Mouse (Mus musculus) urinary bladder, postnatal 25 days (tissue): ENCODE data around the gene Osbpl11.
"Not testable (repeated sequence)": the region's sequence is repeated elsewhere in the genome, so short reads cannot be mapped to it uniquely, and the experiment has no call there.

Experiments used
- DNase-seq: peaks from one replicate; pipeline ENCODE4 v3.0.0; 2022; ENCODE audit warnings: low spot score

The Osbpl11 gene

DNA sequence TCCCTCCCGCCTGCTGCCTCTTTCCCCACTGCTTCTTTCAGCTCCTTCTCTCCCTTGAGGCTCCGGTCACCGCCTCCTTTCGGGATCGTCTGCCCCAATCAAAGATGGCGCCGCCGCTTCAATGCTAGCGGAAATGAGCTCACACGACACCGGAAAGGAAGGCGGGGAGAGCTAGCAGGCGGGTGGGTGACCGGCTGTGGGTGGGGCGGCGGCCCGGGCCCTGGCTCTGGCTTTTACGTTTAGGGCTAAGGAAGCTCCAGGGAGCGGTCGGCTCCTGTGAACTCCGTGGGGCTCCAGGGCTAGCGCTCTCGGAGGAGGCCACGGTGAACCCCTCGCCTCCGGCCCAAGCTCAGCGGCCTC, at the start of gene Osbpl11:
TSS of gene Osbpl11 (plus strand) at position 171 of the 360 bp plus-strand sequence.
- peak; percentile 95 for DNase-seq

- DNase-seq = no peak
Observed at GRCm38 (mm10) chr16:33135167-33135566, 49.7 kb upstream of the Osbpl11 start.

DNA sequence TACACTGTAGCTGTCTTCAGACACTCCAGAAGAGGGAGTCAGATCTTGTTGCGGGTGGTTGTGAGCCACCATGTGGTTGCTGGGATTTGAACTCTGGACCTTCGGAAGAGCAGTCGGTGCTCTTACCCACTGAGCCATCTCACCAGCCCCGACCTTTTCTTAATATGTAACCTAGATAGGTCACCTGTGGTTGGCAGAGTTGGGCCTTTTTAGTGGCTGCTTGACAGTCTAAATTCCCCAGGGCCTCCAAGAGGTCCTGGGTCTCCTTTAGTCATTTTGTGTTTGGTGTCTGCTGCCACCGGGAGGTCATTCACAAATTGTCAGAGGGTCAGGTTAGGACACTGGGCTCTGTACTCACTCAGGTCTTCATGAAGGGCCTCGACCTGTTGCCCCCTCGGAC, 45.8 kb upstream of the Osbpl11 start:
- not testable (repeated sequence) for DNase-seq

DNA sequence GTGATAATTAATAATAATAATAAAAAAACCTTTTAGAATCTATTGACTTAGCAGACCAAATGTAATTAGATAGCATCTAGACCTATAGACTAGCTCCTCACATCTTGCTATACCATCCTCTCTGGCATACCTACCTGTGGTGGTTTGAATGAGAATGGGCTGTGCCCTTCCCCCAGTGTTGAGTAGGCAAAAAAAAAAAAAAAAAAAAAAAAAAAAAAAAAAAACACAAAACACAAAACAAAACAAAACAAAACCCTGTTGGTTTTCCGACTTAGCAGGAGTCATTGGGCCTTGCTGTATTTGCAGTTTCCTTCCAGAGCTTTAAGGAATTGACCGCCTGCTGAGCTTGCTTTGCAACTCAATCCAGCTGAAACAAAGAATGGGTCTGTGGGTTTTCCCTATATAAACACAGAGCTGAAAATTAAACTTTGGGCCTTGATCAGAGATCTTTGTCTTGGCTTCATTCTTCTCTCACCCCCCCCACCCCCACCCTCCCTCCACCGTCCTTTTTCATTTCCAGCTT, 43.1 kb upstream of the Osbpl11 start:
- DNase-seq = no peak

- DNase-seq = no peak
Observed at GRCm38 (mm10) chr16:33143452-33143851, 41.4 kb upstream of the Osbpl11 start.

- DNase-seq = no peak
Observed at GRCm38 (mm10) chr16:33146185-33146584, 38.7 kb upstream of the Osbpl11 start.

DNA sequence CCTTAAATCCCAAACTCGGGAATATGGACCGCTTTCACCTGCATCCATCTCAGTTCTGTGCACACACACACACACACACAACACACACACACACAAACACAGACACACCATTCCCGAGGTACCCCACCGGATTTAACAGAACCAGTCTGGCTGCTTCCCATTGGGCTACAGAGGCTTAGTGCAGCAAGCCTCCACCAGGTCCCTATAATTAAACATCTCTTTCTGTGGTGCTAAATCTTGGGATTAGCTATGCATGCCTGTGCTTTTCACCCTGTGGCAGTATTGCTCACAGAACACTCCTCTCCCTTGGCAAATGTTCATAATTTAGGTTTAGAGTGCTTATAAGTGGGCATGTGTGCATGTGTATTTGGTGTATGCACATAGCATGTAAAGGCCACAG, 36.7 kb upstream of the Osbpl11 start:
- no peak for DNase-seq

DNA sequence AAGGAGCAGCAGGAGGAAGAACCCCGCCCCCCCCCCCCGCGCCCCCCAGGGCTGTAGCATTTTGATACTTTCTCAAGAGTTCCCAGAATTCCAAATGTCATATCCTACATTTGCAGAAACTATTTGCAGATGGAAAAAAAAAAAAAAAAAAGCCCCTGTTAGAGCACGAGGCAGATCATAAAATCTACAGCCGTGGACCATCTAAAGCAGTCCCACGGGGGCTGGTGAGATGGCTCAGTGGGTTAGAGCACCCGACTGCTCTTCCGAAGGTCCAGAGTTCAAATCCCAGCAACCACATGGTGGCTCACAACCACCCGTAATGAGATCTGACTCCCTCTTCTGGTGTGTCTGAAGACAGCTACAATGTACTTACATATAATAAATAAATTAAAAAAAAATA, 34.0 kb upstream of the Osbpl11 start:
- DNase-seq = not testable (repeated sequence)

- DNase-seq = no peak
Observed at GRCm38 (mm10) chr16:33151558-33151957, 33.3 kb upstream of the Osbpl11 start.

GRCm38 (mm10) chr16:33154992-33155391, 29.9 kb upstream of the Osbpl11 start:
- DNase-seq = no peak

- DNase-seq = no peak
Observed at GRCm38 (mm10) chr16:33158006-33158405, 26.9 kb upstream of the Osbpl11 start.

DNA sequence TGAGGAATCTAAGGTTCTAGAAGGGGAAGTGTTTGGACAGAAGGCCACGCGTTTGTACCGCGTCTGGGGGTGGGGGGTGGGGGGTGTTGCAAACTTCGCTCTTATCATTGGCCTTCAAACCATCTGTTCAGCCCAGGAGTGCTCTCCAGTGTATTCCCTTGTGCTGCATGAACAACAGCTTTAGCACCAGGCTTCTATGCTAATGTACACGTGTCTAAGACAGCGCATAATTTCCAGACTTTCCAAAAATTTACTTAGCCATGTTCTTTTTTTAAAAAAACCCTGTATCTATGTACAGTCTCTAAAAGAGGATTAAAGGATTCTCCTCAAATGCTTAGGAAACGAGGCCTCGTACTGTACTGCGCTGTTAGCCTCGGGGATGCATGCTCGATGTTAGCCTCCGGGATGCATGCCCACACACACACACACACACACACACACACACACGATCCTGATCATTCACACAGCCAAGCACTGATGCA, 26.2 kb upstream of the Osbpl11 start:
- DNase-seq = no peak

GRCm38 (mm10) chr16:33159363-33159762, 25.5 kb upstream of the Osbpl11 start:
- DNase-seq = no peak

DNA sequence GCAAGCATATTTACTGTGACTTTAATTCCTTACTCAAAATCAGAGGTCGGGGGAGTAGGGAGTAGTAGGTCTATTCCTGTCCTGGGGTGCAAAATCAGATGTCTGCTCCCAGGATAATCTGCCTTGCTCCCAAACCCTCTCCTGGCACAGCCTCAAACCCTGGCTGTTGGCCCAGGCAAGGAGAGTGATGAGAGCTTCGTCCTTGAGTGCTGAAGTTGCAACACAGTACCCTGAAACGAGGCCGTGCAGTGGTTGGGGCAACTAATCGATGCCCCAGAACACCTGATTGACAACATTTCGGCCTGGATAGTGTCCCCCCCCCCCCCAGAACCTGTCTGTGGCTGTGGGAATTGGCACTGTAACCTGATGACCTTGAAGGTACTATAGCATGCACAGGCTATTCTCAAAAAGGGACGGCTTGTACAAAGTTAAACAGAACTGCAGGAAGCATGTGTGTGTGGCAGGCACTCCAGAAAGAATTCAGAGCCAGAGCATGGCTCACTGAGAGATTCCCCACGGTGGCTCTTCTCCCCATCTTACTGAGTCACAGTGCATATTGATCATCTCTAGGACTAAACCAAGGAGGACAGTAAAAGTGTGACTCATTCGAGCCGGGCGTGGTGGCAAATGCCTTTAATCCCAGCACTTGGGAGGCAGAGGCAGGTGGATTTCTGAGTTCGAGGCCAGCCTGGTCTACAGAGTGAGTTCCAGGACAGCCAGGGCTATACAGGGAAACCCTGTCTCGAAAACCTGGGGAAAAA, 21.4 kb upstream of the Osbpl11 start:
- DNase-seq = no peak

DNA sequence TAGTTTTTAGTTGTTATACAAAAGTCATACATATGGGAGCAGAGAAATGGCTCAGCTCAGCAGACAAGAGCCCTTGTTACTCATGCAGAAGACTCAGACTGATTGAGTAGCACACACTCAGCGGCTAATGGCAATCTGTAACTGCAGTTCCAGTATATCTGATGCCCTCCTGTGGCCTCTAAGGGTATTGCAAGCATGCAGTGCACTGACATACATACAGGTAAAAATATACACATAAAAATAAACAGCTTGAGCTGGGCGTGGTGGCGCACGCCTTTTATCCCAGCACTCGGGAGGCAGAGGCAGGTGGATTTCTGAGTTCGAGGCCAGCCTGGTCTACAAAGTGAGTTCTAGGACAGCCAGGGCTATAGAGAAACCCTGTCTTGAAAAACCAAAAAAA, 18.6 kb upstream of the Osbpl11 start:
- DNase-seq = not testable (repeated sequence)

DNA sequence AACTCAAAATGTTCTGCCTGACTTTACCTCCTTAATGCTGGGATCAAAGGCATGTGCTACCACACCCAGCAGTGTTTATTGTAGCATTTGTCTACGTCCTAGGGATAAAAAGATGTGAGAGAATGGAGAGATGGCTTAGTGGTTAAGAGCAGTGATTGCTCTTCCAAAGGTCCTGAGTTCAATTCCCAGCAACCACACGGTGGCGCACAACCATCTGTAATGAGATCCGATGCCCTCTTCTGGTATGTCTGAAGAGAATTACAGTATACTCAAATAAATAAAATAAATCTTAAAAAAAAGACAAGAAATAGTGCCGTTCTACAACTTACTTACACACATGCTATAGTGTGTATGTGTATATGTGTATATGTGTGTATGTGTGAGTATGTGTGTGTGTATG, 17.3 kb upstream of the Osbpl11 start:
- no peak for DNase-seq

GRCm38 (mm10) chr16:33169471-33170034, 15.3 kb upstream of the Osbpl11 start:
- DNase-seq = no peak

- no peak for DNase-seq
Observed at GRCm38 (mm10) chr16:33170716-33171587, 13.9 kb upstream of the Osbpl11 start.

DNA sequence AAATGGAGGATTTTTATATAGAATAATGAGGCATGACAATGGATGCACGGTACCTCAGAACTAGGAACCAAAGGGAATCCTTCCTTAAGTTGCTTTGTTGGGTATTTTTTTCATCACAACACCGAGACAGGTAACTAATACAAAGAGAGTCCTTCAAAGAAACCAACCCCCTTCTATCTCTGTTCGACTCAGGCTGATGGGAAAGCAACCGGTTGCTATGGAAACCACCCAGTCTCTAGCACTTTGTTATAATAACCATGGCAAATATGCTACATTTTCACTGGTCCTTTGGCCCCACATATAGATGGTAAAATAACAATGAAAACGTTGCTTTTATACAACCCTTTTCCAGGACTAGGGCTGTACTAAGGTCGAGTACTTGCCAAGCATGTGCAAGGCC, 13.1 kb upstream of the Osbpl11 start:
- no peak for DNase-seq

- no peak for DNase-seq
Observed at GRCm38 (mm10) chr16:33173151-33173550, 11.7 kb upstream of the Osbpl11 start.

DNA sequence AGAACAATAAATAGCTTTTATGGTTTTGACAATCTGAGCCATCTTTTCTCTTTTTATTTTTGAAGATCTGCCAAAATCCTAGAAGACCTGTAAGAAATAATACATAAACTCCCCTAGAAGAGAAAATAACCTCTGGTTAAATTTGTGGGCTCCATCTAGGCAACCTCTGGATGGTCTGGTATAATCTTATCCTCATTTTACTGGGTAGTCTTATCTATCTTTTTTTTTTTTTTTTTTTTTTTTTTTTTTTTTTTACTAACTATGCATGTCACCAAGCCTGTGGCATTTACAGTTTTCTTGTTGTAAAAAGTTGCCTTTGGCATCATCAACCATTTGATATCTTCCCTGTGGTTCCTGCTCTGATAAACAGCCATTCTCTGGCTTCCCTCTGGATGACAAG, 10.2 kb upstream of the Osbpl11 start:
- DNase-seq = no peak

GRCm38 (mm10) chr16:33176831-33177230, 8.0 kb upstream of the Osbpl11 start:
- DNase-seq = not testable (repeated sequence)

- no peak for DNase-seq
Observed at GRCm38 (mm10) chr16:33177722-33178121, 7.1 kb upstream of the Osbpl11 start.
